Mouse (Mus musculus): Measurements from ENCODE around the gene 1700042G07Rik.

- TF ChIP-seq CTCF (IDR thresholded peaks at IDR 0.05; ENCODE audit: borderline replicate concordance, insufficient read depth, low read length) (no peak), POLR2A (IDR thresholded peaks at IDR 0.05; ENCODE audit: low read depth, low read length) (no peak)
These were observed 23.4 kb upstream of the 1700042G07Rik start for GRCm38 (mm10) chr4:116149812-116150155.
